Mouse (Mus musculus) intestine, embryonic 15.5 days (tissue): ENCODE measurements at regions not wholly inside any gene's neighbourhood (a gene's known extent, or its start where the extent isn't known, plus 50 kb on each side); places are given as distances from the start of the nearest gene placed in this dataset.
A peak's percentile ranks its signal among the peaks of the same experiment; 100 is the strongest.

Experiments used
- ATAC-seq: fragments of 200-750 bp; cut with Nextera tagmentation; 2 replicates; pipeline ENCODE4 v1.8.0; 2017; ENCODE audit warnings: moderate TSS enrichment, moderate library complexity
- H3K27ac ChIP-seq: fragments of 300-500 bp; sonication (generic); 2 replicates; pipeline ENCODE4 v1.5.1; 2015; ENCODE audit warnings: mild to moderate bottlenecking, inconsistent platforms
- H3K27me3 ChIP-seq: fragments of 300-500 bp; sonication (generic); replicated peaks from 2 replicates; pipeline ENCODE4 v1.6.1; 2015; ENCODE audit warnings: inconsistent platforms
- H3K36me3 ChIP-seq: fragments of 300-500 bp; sonication (generic); 2 replicates; pipeline ENCODE4 v1.6.1; 2015; ENCODE audit warnings: inconsistent platforms
- H3K4me1 ChIP-seq: fragments of 300-500 bp; sonication (generic); replicated peaks from 2 replicates; pipeline ENCODE4 v1.6.1; 2015; ENCODE audit warnings: inconsistent platforms
- H3K4me2 ChIP-seq: fragments of 300-500 bp; sonication (generic); replicated peaks from 2 replicates; pipeline ENCODE4 v1.6.1; 2015; ENCODE audit warnings: mild to moderate bottlenecking, inconsistent platforms
- H3K4me3 ChIP-seq: fragments of 300-500 bp; sonication (generic); replicated peaks from 2 replicates; pipeline ENCODE4 v1.5.1; 2015; ENCODE audit warnings: inconsistent platforms
- H3K9ac ChIP-seq: fragments of 300-500 bp; sonication (generic); 2 replicates; pipeline ENCODE4 v1.6.1; 2015; ENCODE audit warnings: inconsistent platforms
- H3K9me3 ChIP-seq: fragments of 300-500 bp; sonication (generic); 2 replicates; pipeline ENCODE4 v1.6.1; 2016; ENCODE audit warnings: inconsistent platforms
- WGBS: fragments of 180-500 bp; shearing (Covaris S2); methylation state at CpG from one replicate; pipeline ENCODE4 v1.1.7; 2015; 5-methylcytosine and 5-hydroxymethylcytosine counted together

DNA sequence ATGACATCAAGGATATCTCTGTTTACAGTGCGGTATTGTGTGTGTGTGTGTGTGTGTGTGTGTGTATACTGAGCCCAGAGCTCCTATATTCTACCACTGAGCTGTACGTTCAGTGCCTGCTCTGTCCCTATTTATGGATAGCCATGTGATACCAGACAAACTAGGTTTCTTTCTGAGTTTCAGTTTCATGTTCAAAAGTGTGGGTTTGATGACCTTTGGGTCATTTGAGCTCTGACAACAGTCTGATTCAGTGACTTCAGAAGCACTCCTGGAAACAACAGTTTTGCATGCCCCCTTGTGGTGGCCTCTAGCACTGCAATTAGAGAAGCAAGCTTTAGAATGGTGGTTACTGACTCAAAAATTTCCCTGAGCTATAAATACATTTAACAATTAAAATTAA lies 50.9 kb upstream of the Tent2 start:
- peak; percentile 74 for ATAC-seq
- Histone ChIP-seq H3K27ac (no peak overlapping the region), H3K36me3 (no peaks in the 10 kb centered on the region), H3K4me1 (no peaks in the 10 kb centered on the region), H3K4me2 (no peak overlapping the region), H3K27me3 (no peaks in the 10 kb centered on the region), H3K4me3 (no peak overlapping the region), H3K9me3 (no peaks in the 10 kb centered on the region), H3K9ac (no peak overlapping the region)
- WGBS, result 75% methylated on average over 2 of the region's 2 CpGs

DNA sequence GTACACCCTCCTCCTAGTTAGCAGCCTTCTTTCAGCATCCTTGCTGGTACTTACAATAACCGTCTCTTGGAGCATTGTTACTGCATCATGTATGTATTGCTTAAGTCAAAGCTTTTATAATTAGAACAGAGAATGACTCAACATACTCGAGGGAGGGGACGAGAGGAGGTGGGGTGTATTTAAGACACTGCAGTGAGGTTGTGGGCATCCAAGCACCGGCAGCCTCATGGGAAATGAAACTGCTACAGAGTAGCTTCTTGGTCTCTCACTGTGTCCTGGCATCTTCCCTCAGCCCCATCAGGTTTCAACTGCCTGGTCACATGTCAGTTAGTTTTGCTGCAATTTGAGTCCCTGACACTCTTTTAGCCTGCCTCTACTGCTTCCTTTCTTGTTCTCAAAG lies 50.7 kb upstream of the Homer1 start:
- ATAC-seq, result no peak
- H3K36me3 ChIP-seq, result no peaks in the 10 kb centered on the region
- no peak overlapping the region for H3K4me2 ChIP-seq
- H3K27me3 ChIP-seq, result no peaks in the 10 kb centered on the region
- no peak overlapping the region for H3K9ac ChIP-seq
- no peaks in the 10 kb centered on the region for H3K4me1 ChIP-seq
- no peak overlapping the region for H3K27ac ChIP-seq
- no peaks in the 10 kb centered on the region for H3K9me3 ChIP-seq
- H3K4me3 ChIP-seq, result no peak overlapping the region
- WGBS, result 76% methylated on average over 4 of the region's 4 CpGs
